Mouse (Mus musculus) intestine, postnatal 0 days (tissue): ENCODE results near the gene Gnai3. TPM values are rescaled to one million over a fixed set of nuclear protein-coding genes. Genes with fewer than 3 reads are reported as not detected.

Source experiments
- ATAC-seq: fragments of 200-750 bp; cut with Nextera tagmentation; 2 replicates; pipeline ENCODE4 v1.8.0; 2017; ENCODE audit warnings: mild to moderate bottlenecking, moderate TSS enrichment, moderate library complexity
- H3K27ac ChIP-seq: fragments of 300-500 bp; sonication (generic); 2 replicates; pipeline ENCODE4 v1.5.1; 2014; ENCODE audit warnings: mild to moderate bottlenecking, low read depth, low read length, moderate library complexity
- H3K27me3 ChIP-seq: fragments of 300-500 bp; sonication (generic); replicated peaks from 2 replicates; pipeline ENCODE4 v1.6.1; 2014; ENCODE audit warnings: low read length, mixed read lengths; ENCODE audit not compliant: control insufficient read depth, insufficient read depth
- H3K36me3 ChIP-seq: fragments of 300-500 bp; sonication (generic); 2 replicates; pipeline ENCODE4 v1.6.1; 2014; ENCODE audit warnings: mild to moderate bottlenecking, moderate library complexity; ENCODE audit not compliant: control insufficient read depth, insufficient read depth
- H3K4me1 ChIP-seq: fragments of 300-500 bp; sonication (generic); replicated peaks from 2 replicates; pipeline ENCODE4 v1.6.1; 2014; ENCODE audit warnings: antibody characterized with exemption, low read length, mixed read lengths; ENCODE audit not compliant: control insufficient read depth, insufficient read depth
- H3K4me2 ChIP-seq: fragments of 300-500 bp; sonication (generic); replicated peaks from 2 replicates; pipeline ENCODE4 v1.6.1; 2014; ENCODE audit warnings: low read depth, mild to moderate bottlenecking, moderate library complexity
- H3K4me3 ChIP-seq: fragments of 300-500 bp; sonication (generic); 2 replicates; pipeline ENCODE4 v1.5.1; 2014; ENCODE audit warnings: low read depth, low read length
- H3K9ac ChIP-seq: fragments of 300-500 bp; sonication (generic); 2 replicates; pipeline ENCODE4 v1.6.1; 2014; ENCODE audit warnings: mild to moderate bottlenecking, low read depth, low read length
- H3K9me3 ChIP-seq: fragments of 300-500 bp; sonication (generic); 2 replicates; pipeline ENCODE4 v1.6.1; 2016; ENCODE audit warnings: mixed run types; ENCODE audit not compliant: control insufficient read depth
- CTCF ChIP-seq: sonication (generic); IDR thresholded peaks from 2 replicates; pipeline ENCODE4 v1.5.1; 2016; ENCODE audit warnings: low read depth, mild to moderate bottlenecking, control low read depth, antibody characterized with exemption, moderate library complexity
- WGBS: fragments of 180-500 bp; shearing (Covaris S2); extraction: QIAGEN DNeasy Blood & Tissue Kit; methylation state at CpG from one replicate; pipeline ENCODE4 v1.1.7; 2014; 5-methylcytosine and 5-hydroxymethylcytosine counted together
- polyA plus RNA-seq: library from polyadenylated mRNA; unstranded; fragments of >200 nt; fragmentation: Nextera tagmentation; extraction: Ambion mirVana; gene quantifications from 2 replicates; pipeline ENCODE4 v1.2.1, GENCODE M21; 2015

The Gnai3 gene
- polyA plus RNA-seq, 1 experiment from 2014 or later, result 101 TPM

DNA sequence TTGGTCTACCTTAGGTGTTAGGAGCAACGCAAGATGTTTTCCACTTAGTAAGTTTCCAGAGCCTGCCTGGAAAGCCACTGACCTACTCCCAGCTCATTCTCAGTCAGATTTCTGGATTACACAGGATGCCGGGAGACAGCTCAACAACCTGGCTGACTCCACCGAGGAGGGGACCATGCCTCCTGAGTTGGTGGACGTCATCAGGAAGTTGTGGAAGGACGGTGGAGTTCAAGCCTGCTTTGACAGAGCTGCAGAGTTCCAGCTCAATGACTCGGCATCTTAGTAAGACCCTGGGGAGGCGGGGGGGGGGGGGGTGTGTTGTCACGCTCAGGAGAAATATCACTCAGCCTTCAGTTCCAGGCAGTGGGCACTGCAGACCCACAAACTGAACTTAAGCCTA lies 49.7 kb downstream of the Gnai3 start:
- TF ChIP-seq CTCF, result no peak

DNA sequence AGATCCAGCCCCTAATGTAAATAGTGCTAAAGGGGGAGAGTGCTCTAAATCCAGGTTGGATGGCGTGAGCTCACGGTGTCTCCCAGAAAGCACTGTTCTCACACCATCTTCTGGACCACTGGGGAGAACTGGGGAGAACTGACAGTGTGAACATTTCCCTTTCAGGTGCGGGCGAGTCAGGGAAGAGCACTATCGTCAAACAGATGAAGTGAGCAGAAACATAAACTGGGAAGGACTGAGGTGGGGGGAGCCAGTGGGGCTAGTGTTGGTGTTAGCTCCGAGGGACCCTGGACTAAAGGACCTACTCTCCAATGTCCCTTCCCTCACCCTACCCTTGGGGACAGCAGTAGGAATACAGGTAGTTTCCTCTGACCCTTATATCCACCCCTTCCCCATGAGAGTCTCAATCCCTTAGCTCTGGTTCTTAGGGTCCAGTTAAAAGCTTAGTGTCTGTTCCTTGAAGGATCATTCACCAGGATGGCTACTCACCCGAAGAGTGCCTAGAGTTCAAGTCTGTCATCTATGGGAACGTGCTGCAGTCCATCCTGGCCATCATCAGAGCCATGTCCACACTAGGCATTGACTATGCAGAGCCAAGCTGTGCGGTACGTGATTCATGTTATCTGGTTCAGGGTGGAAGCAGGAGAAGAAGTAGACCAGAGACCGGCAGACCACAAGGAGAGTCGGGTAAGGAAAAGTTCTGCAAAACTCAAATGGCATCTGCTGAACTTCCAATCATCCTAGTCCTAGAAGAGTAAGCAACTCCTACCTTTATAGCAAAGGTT lies 50.8 kb downstream of the Gnai3 start:
- ATAC-seq, result no peak
- TF ChIP-seq CTCF, result no peak

More for the DNA sequence above, 49.7 kb downstream of the Gnai3 start:
- Histone ChIP-seq H3K27ac (no peak overlapping the region), H3K36me3 (no peaks in the 10 kb centered on the region), H3K4me2 (no peak overlapping the region), H3K27me3 (no peaks in the 10 kb centered on the region), H3K9me3 (no peaks in the 10 kb centered on the region), H3K9ac (no peak overlapping the region), H3K4me3 (no peak overlapping the region), H3K4me1 (no peaks in the 10 kb centered on the region)
- ATAC-seq, result no peak
- 67% methylated on average over 8 of the region's 8 CpGs for WGBS

GRCm38 (mm10) chr3:108094146-108094545 lies 51.8 kb downstream of the Gnai3 start:
- Histone ChIP-seq H3K9me3 (no peaks in the 10 kb centered on the region), H3K9ac (no peak overlapping the region), H3K27ac (no peak overlapping the region), H3K27me3 (no peaks in the 10 kb centered on the region), H3K4me3 (no peak overlapping the region), H3K4me2 (no peak overlapping the region), H3K4me1 (no peaks in the 10 kb centered on the region), H3K36me3 (no peaks in the 10 kb centered on the region)
- TF ChIP-seq CTCF, result no peak
- no peak for ATAC-seq
- WGBS, result 88% methylated on average over 1 of the region's 1 CpGs

More for the DNA sequence above, 50.8 kb downstream of the Gnai3 start:
- no peak overlapping the region for H3K27ac ChIP-seq
- H3K9ac ChIP-seq, result no peak overlapping the region
- WGBS, result 93% methylated on average over 12 of the region's 12 CpGs
- H3K4me1 ChIP-seq, result no peaks in the 10 kb centered on the region
- no peaks in the 10 kb centered on the region for H3K9me3 ChIP-seq
- H3K4me3 ChIP-seq, result no peak overlapping the region
- H3K4me2 ChIP-seq, result no peak overlapping the region
- no peaks in the 10 kb centered on the region for H3K36me3 ChIP-seq
- H3K27me3 ChIP-seq, result no peaks in the 10 kb centered on the region

GRCm38 (mm10) chr3:108093306-108093705 lies 52.6 kb downstream of the Gnai3 start:
- H3K27me3 ChIP-seq, result no peaks in the 10 kb centered on the region
- no peak overlapping the region for H3K4me3 ChIP-seq
- H3K9me3 ChIP-seq, result no peaks in the 10 kb centered on the region
- no peak for ATAC-seq
- H3K4me1 ChIP-seq, result no peaks in the 10 kb centered on the region
- no peak for TF ChIP-seq CTCF
- H3K9ac ChIP-seq, result no peak overlapping the region
- WGBS, result 71% methylated on average over 6 of the region's 6 CpGs
- H3K36me3 ChIP-seq, result no peaks in the 10 kb centered on the region
- H3K4me2 ChIP-seq, result no peak overlapping the region
- H3K27ac ChIP-seq, result no peak overlapping the region

DNA sequence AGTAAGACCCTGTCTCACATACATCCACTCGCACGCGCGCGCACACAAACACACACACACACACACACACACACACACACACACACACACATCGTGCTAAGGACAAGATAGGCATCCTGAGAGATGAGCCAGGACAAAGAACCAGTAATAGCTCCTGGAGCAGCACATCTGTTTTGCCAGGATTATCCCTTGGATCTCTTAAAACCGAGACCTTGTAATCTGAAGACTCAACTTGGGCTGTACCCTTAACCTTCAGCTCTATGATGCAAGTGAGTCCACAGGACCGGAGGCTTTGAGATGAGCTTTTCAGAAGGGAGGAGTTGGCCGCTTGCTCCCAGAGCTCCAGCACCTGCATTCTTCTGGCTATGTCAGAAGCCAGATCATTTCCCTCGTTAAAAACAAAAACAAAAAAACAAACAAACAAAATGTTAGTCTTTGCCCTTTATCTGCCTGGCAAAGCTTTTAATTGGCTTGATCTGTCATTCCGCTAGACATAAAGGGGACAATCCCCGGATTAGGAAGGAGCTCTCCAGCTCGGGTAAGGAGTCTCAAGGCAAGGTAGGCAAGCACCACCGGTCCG lies 53.3 kb downstream of the Gnai3 start, which contains the start of gene Gnat2:
Gene Gnat2 (plus strand): TSS at position 254 of the 580 bp plus-strand sequence.
- H3K9ac ChIP-seq, result no peak within 1 kb of the TSS
- H3K9me3 ChIP-seq, result no peaks in the 10 kb centered on the region
- H3K4me1 ChIP-seq, result no peaks in the 10 kb centered on the region
- H3K36me3 ChIP-seq, result no peaks in the 10 kb centered on the region
- no peak within 1 kb of the TSS for H3K4me2 ChIP-seq
- no peaks in the 10 kb centered on the region for H3K27me3 ChIP-seq
- H3K4me3 ChIP-seq, result no peak within 1 kb of the TSS
- no peak for ATAC-seq
- WGBS, result 78% methylated on average over 15 of the region's 15 CpGs
- TF ChIP-seq CTCF, result no peak
- no peak within 1 kb of the TSS for H3K27ac ChIP-seq

- 67% methylated on average over 6 of the region's 6 CpGs for WGBS
- H3K27ac ChIP-seq, result no peak overlapping the region
- no peaks in the 10 kb centered on the region for H3K36me3 ChIP-seq
Observed at GRCm38 (mm10) chr3:108092030-108092429, 53.9 kb downstream of the Gnai3 start.

More at GRCm38 (mm10) chr3:108092030-108092429, 53.9 kb downstream of the Gnai3 start:
- Histone ChIP-seq H3K27me3 (no peaks in the 10 kb centered on the region), H3K9ac (no peak overlapping the region), H3K4me1 (0 out of 2 replicates have a peak, but pooled peaks cover under 1% of the 10 kb centered on the region), H3K9me3 (no peaks in the 10 kb centered on the region), H3K4me2 (no peak overlapping the region), H3K4me3 (no peak overlapping the region)
- TF ChIP-seq CTCF, result no peak
- ATAC-seq, result no peak
